Mouse (Mus musculus): ENCODE measurements around the gene Kif18a. TPM values are rescaled to one million over a fixed set of nuclear protein-coding genes. Genes with fewer than 3 reads are reported as not detected.

Kif18a gene
- total RNA-seq (2015): 20.7 and 28.0 TPM in 2 replicates
- 26.7 and 27.6 TPM in 2 replicates for total RNA-seq (2017)

GRCm38 (mm10) chr2:109280600-109281340 lies at the start of gene Kif18a, which contains the start of gene Mettl15:
TSS of gene Kif18a (plus strand) at chr2:109280738.
TSS of gene Mettl15 (minus strand) at chr2:109280748.
- ATAC-seq (ENCODE audit: poor library complexity, severe bottlenecking): peak; percentile 91

- no peak for ATAC-seq (ENCODE audit: poor library complexity, severe bottlenecking)
These were observed 46.7 kb upstream of the Kif18a start for GRCm38 (mm10) chr2:109233876-109234275.

GRCm38 (mm10) chr2:109235741-109236140 lies 44.8 kb upstream of the Kif18a start:
- ATAC-seq (ENCODE audit: poor library complexity, severe bottlenecking): no peak

- no peak for ATAC-seq (ENCODE audit: poor library complexity, severe bottlenecking)
These were observed 38.6 kb upstream of the Kif18a start for GRCm38 (mm10) chr2:109241947-109242346.

- ATAC-seq (ENCODE audit: poor library complexity, severe bottlenecking): no peak
These were observed 17.8 kb upstream of the Kif18a start for GRCm38 (mm10) chr2:109262779-109263178.

GRCm38 (mm10) chr2:109273098-109273497 lies 7.4 kb upstream of the Kif18a start:
- no peak for ATAC-seq (ENCODE audit: poor library complexity, severe bottlenecking)

GRCm38 (mm10) chr2:109277593-109277992 lies 2.9 kb upstream of the Kif18a start:
- no peak for ATAC-seq (ENCODE audit: poor library complexity, severe bottlenecking)

- peak; percentile 43 for ATAC-seq (ENCODE audit: poor library complexity, severe bottlenecking)
These were observed 2.5 kb upstream of the Kif18a start for GRCm38 (mm10) chr2:109278036-109278435.

GRCm38 (mm10) chr2:109280272-109280599 lies 302 bp upstream of the Kif18a start:
- ATAC-seq (ENCODE audit: poor library complexity, severe bottlenecking): no peak

GRCm38 (mm10) chr2:109281341-109281690 lies 778 bp downstream of the Kif18a start:
- ATAC-seq (ENCODE audit: poor library complexity, severe bottlenecking): no peak

- no peak for ATAC-seq (ENCODE audit: poor library complexity, severe bottlenecking)
These were observed 3.6 kb downstream of the Kif18a start for GRCm38 (mm10) chr2:109284121-109284520.

GRCm38 (mm10) chr2:109289327-109289726 lies 8.8 kb downstream of the Kif18a start:
- ATAC-seq (ENCODE audit: poor library complexity, severe bottlenecking): no peak

- ATAC-seq (ENCODE audit: poor library complexity, severe bottlenecking): no peak
These were observed 15.7 kb downstream of the Kif18a start for GRCm38 (mm10) chr2:109296264-109296663.

GRCm38 (mm10) chr2:109298160-109298559 lies 17.6 kb downstream of the Kif18a start:
- ATAC-seq (ENCODE audit: poor library complexity, severe bottlenecking): no peak

GRCm38 (mm10) chr2:109302234-109302633 lies 21.7 kb downstream of the Kif18a start:
- ATAC-seq (ENCODE audit: poor library complexity, severe bottlenecking): no peak

GRCm38 (mm10) chr2:109303638-109304037 lies 23.1 kb downstream of the Kif18a start:
- ATAC-seq (ENCODE audit: poor library complexity, severe bottlenecking): no peak

GRCm38 (mm10) chr2:109311369-109311768 lies 30.8 kb downstream of the Kif18a start:
- ATAC-seq (ENCODE audit: poor library complexity, severe bottlenecking): no peak

GRCm38 (mm10) chr2:109331807-109332206 lies 51.3 kb downstream of the Kif18a start:
- no peak for ATAC-seq (ENCODE audit: poor library complexity, severe bottlenecking)

GRCm38 (mm10) chr2:109334237-109334636 lies 53.7 kb downstream of the Kif18a start:
- no peak for ATAC-seq (ENCODE audit: poor library complexity, severe bottlenecking)

GRCm38 (mm10) chr2:109335765-109336164 lies 55.2 kb downstream of the Kif18a start:
- ATAC-seq (ENCODE audit: poor library complexity, severe bottlenecking): no peak

- ATAC-seq (ENCODE audit: poor library complexity, severe bottlenecking): no peak
These were observed 64.8 kb downstream of the Kif18a start for GRCm38 (mm10) chr2:109345386-109345785.

- no peak for ATAC-seq (ENCODE audit: poor library complexity, severe bottlenecking)
These were observed 68.2 kb downstream of the Kif18a start for GRCm38 (mm10) chr2:109348742-109349141.
